Mouse (Mus musculus): ENCODE results near the gene Ccp110.

Gene Ccp110

GRCm38 (mm10) chr7:118712228-118713173 lies at the start of gene Ccp110:
Gene Ccp110 (plus strand): TSS chr7:118712552.
- peak; percentile 90 for DNase-seq

GRCm38 (mm10) chr7:118667773-118668172 lies 44.6 kb upstream of the Ccp110 start:
- DNase-seq: no peak

- DNase-seq: no peak
Measured at GRCm38 (mm10) chr7:118670142-118670541, 42.2 kb upstream of the Ccp110 start.

- no peak for DNase-seq
Measured at GRCm38 (mm10) chr7:118676826-118677225, 35.5 kb upstream of the Ccp110 start.

GRCm38 (mm10) chr7:118688199-118688598 lies 24.2 kb upstream of the Ccp110 start:
- peak; percentile 83 for DNase-seq

- no peak for DNase-seq
Measured at GRCm38 (mm10) chr7:118689088-118689487, 23.3 kb upstream of the Ccp110 start.

GRCm38 (mm10) chr7:118691287-118691686 lies 21.1 kb upstream of the Ccp110 start:
- no peak for DNase-seq

GRCm38 (mm10) chr7:118696146-118696545 lies 16.2 kb upstream of the Ccp110 start:
- DNase-seq: no peak

- no peak for DNase-seq
Measured at GRCm38 (mm10) chr7:118697168-118697567, 15.2 kb upstream of the Ccp110 start.

- no peak for DNase-seq
Measured at GRCm38 (mm10) chr7:118698882-118699281, 13.5 kb upstream of the Ccp110 start.

GRCm38 (mm10) chr7:118703144-118703561 lies 9.2 kb upstream of the Ccp110 start:
- no peak for DNase-seq

GRCm38 (mm10) chr7:118704001-118704850 lies 8.1 kb upstream of the Ccp110 start:
- no peak for DNase-seq

- peak; percentile 92 for DNase-seq
Measured at GRCm38 (mm10) chr7:118705101-118705961, 7.0 kb upstream of the Ccp110 start, which contains the start of gene Gde1. Gene Gde1 (minus strand): TSS chr7:118705778.

GRCm38 (mm10) chr7:118706051-118706450 lies 6.3 kb upstream of the Ccp110 start:
- DNase-seq: no peak

GRCm38 (mm10) chr7:118706488-118706887 lies 5.9 kb upstream of the Ccp110 start:
- no peak for DNase-seq

- no peak for DNase-seq
Measured at GRCm38 (mm10) chr7:118707216-118707615, 5.1 kb upstream of the Ccp110 start.

- no peak for DNase-seq
Measured at GRCm38 (mm10) chr7:118708002-118708401, 4.3 kb upstream of the Ccp110 start.

GRCm38 (mm10) chr7:118710776-118711175 lies 1.6 kb upstream of the Ccp110 start:
- DNase-seq: no peak

GRCm38 (mm10) chr7:118714873-118715272 lies 2.5 kb downstream of the Ccp110 start:
- no peak for DNase-seq

- no peak for DNase-seq
Measured at GRCm38 (mm10) chr7:118718066-118718465, 5.7 kb downstream of the Ccp110 start.

GRCm38 (mm10) chr7:118723927-118724326 lies 11.6 kb downstream of the Ccp110 start:
- DNase-seq: no peak

GRCm38 (mm10) chr7:118725459-118725858 lies 13.1 kb downstream of the Ccp110 start:
- DNase-seq: no peak

Measured in cerebellum, adult 8-10 months (tissue).